Mouse (Mus musculus) megakaryocyte, embryonic 14.5 days (primary cell): Measurements from ENCODE around the gene Gpr107.

ENCODE experiments used
- FLI1 ChIP-seq: IDR thresholded peaks from 2 replicates; pipeline ENCODE4 v1.6.1; 2012; ENCODE audit warnings: low read length, inconsistent platforms, mixed read lengths
- GATA1 ChIP-seq: IDR thresholded peaks from 3 replicates; pipeline ENCODE4 v1.6.1; 2012; ENCODE audit warnings: mixed read lengths, low read length, inconsistent platforms, borderline replicate concordance

DNA sequence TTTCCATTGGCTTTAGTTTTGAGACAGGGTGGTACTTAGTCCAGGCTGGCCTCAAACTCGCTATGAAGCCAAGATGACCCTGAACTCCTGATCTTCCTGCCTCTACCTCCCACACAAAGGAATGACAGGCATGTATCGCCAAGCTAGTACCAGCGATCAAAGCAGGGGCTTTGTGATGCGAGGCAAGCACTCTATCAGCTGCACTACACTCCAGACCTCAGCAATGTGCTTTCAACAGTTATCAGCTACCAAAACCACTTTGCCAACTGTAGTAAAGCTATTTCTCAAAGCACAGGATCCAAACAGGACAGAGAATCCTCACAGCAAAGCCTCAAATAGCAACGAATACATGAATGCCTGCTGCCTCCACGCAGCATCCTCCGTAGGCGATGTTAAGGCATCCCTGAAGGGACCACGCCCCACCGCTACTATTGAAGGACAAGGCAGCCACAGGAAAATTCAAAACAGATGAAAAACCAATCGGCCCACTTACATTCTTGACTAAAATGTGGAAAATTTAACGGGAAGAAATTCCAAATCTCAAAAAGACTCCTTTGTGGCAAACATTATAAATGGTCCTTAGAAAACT lies 42.1 kb upstream of the Gpr107 start:
- TF ChIP-seq GATA1 (peak; percentile 59; the same call in 1 of the 3 replicates), FLI1 (no peak)
